ENCODE assay signal across 12 mouse cellular contexts in genomic region chr8:108897347-108898100, GRCm38 (mm10).
DNase-seq lines count a peak whose midpoint lies in the region; ATAC-seq and TF ChIP-seq lines count a peak whose summit lies in the region.
"Had no signal": no experiment of that assay in that cellular context is flagged by ENCODE, and none has a peak within 500 bp of the region (broad histone marks: within the 10 kb centered on the region; RNA-seq: fewer than 3 reads in every experiment).

No protein-coding gene starts in this region.

- TF ChIP-seq CTCF in heart, postnatal 0 days (IDR thresholded peaks at IDR 0.05; ENCODE audit: low read depth), result no peak
- no peak for TF ChIP-seq CTCF in stomach, postnatal 0 days (IDR thresholded peaks at IDR 0.05; ENCODE audit: low read depth)

- TF ChIP-seq EP300 in heart, postnatal 0 days (IDR thresholded peaks at IDR 0.05; ENCODE audit: low read depth), result no peak
- TF ChIP-seq EP300 in stomach, postnatal 0 days (optimal IDR thresholded peaks at IDR 0.05), result no peak

- no peaks in the 10 kb centered on the region for H3K27me3 ChIP-seq in heart, postnatal 0 days (ENCODE audit: control insufficient read depth, insufficient read depth, low read length)
- H3K27me3 ChIP-seq in limb, embryonic 10.5 days (ENCODE audit: low read depth, poor library complexity, severe bottlenecking), result no peaks in the 10 kb centered on the region
- no peaks in the 10 kb centered on the region for H3K27me3 ChIP-seq in stomach, postnatal 0 days (ENCODE audit: control insufficient read depth, insufficient read depth, low read length)

- DNase-seq in heart, postnatal 0 days (ENCODE audit: low spot score), result no peak
- DNase-seq in heart, adult 9 months (ENCODE audit: low spot score in 2 of 2), result no peak
- peak; percentile 30 for DNase-seq in right cerebral cortex, postnatal 4 days
- DNase-seq in right cerebral cortex, postnatal 10 days (ENCODE audit: low spot score in 2 of 2), result no peak
- DNase-seq in limb, embryonic 10.5 days (ENCODE audit: low spot score), result no peak
- DNase-seq in stomach, postnatal 0 days (ENCODE audit: low spot score), result peak; percentile 35
- DNase-seq in adrenal gland, postnatal 36 days, result no peak
- DNase-seq in frontal cortex, postnatal 36 days (ENCODE audit: low spot score in 2 of 2), result no peak
- DNase-seq: adrenal gland, postnatal 25 days; right cerebral cortex, postnatal 25 days had no signal

- no peaks in the 10 kb centered on the region for H3K9me3 ChIP-seq in heart, postnatal 0 days (replicated peaks; ENCODE audit: control insufficient read depth, low read length)
- no peaks in the 10 kb centered on the region for H3K9me3 ChIP-seq in limb, embryonic 10.5 days (replicated peaks)
- no peaks in the 10 kb centered on the region for H3K9me3 ChIP-seq in stomach, postnatal 0 days (ENCODE audit: control insufficient read depth, low read length)
- H3K9me3 ChIP-seq: midbrain, embryonic 12.5 days had no signal

- WGBS in heart, postnatal 0 days, result 50% methylated on average over 7 of the region's 7 CpGs
- WGBS in limb, embryonic 10.5 days, result 73% methylated on average over 7 of the region's 7 CpGs
- WGBS in stomach, postnatal 0 days, result 38% methylated on average over 7 of the region's 7 CpGs

- H3K9ac ChIP-seq in heart, postnatal 0 days (replicated peaks; ENCODE audit: low read depth, low read length), result no peak overlapping the region
- peak overlapping the region; percentile 23; the same call in 1 of the 2 replicates for H3K9ac ChIP-seq in stomach, postnatal 0 days (ENCODE audit: low read length)

- no peak overlapping the region for H3K4me2 ChIP-seq in heart, postnatal 0 days (ENCODE audit: low read depth, low read length)
- no peak overlapping the region for H3K4me2 ChIP-seq in stomach, postnatal 0 days (replicated peaks; ENCODE audit: low read depth)
- H3K4me2 ChIP-seq: midbrain, embryonic 12.5 days had no signal

- no peak overlapping the region for H3K4me3 ChIP-seq in heart, postnatal 0 days (ENCODE audit: low read depth, low read length)
- H3K4me3 ChIP-seq in limb, embryonic 10.5 days, result no peak overlapping the region
- H3K4me3 ChIP-seq in stomach, postnatal 0 days (ENCODE audit: low read depth, low read length), result no peak overlapping the region
- H3K4me3 ChIP-seq: midbrain, embryonic 12.5 days had no signal

- H3K4me1 ChIP-seq in heart, postnatal 0 days (ENCODE audit: control insufficient read depth, insufficient read depth), result peaks cover 34% of the 10 kb centered on the region
- peaks cover 68% of the 10 kb centered on the region for H3K4me1 ChIP-seq in limb, embryonic 10.5 days
- peaks cover 22% of the 10 kb centered on the region for H3K4me1 ChIP-seq in stomach, postnatal 0 days (replicated peaks; ENCODE audit: control insufficient read depth, insufficient read depth)

- no peaks in the 10 kb centered on the region for H3K36me3 ChIP-seq in heart, postnatal 0 days (replicated peaks; ENCODE audit: control insufficient read depth, insufficient read depth, low read length)
- H3K36me3 ChIP-seq in limb, embryonic 10.5 days, result peaks cover 20% of the 10 kb centered on the region
- H3K36me3 ChIP-seq in stomach, postnatal 0 days (ENCODE audit: control insufficient read depth, insufficient read depth, low read length), result no peaks in the 10 kb centered on the region
- H3K36me3 ChIP-seq: midbrain, embryonic 12.5 days had no signal

- no peak for ATAC-seq in heart, postnatal 0 days (ENCODE audit: insufficient read depth, low read depth)
- ATAC-seq in stomach, postnatal 0 days (ENCODE audit: low FRiP score, low TSS enrichment), result no peak
- ATAC-seq: inflammation-experienced regulatory T-cells, adult 6 months had no signal

- H3K27ac ChIP-seq in heart, postnatal 0 days (ENCODE audit: low read depth), result peak overlapping the region; percentile 69
- H3K27ac ChIP-seq in limb, embryonic 10.5 days, result peak overlapping the region; percentile 25; the same call in 1 of the 2 replicates
- H3K27ac ChIP-seq in stomach, postnatal 0 days (replicated peaks), result peak overlapping the region; percentile 84

Comparison
In these comparisons a context has a peak if more than half of its experiments do, and no peak if none do; other contexts are left out.
1. DNase-seq: peak in right cerebral cortex, postnatal 4 days (single experiment) and stomach, postnatal 0 days (single experiment); none in heart, postnatal 0 days (single experiment), heart, adult 9 months (0 of 2), right cerebral cortex, postnatal 10 days (0 of 2), limb, embryonic 10.5 days (single experiment), adrenal gland, postnatal 36 days (0 of 2) and frontal cortex, postnatal 36 days (0 of 2).
2. H3K27ac ChIP-seq: peak in every context shown above with its lines; median percentile 84 in stomach, postnatal 0 days; 69 in heart, postnatal 0 days; 25 in limb, embryonic 10.5 days.